Mouse (Mus musculus) limb, embryonic 14.5 days (tissue): ENCODE results near the gene Ap1m2. TPM values are rescaled to one million over a fixed set of nuclear protein-coding genes. Genes with fewer than 3 reads are reported as not detected.
A peak's percentile ranks its signal among the peaks of the same experiment; 100 is the strongest.

Source experiments
- ATAC-seq: fragments of 200-750 bp; cut with Nextera tagmentation; 2 replicates; pipeline ENCODE4 v1.8.0; 2017; ENCODE audit warnings: low read depth, moderate number of reproducible peaks, moderate TSS enrichment; ENCODE audit not compliant: low FRiP score
- DNase-seq: peaks from one replicate; pipeline ENCODE4 v3.0.0-alpha.2; 2015; ENCODE audit warnings: low spot score
- H3K27ac ChIP-seq: fragments of 300-500 bp; sonication (generic); replicated peaks from 2 replicates; pipeline ENCODE4 v1.5.1; 2014; ENCODE audit warnings: low read depth, mild to moderate bottlenecking, low read length, moderate library complexity, mixed read lengths
- H3K27me3 ChIP-seq: fragments of 300-500 bp; sonication (generic); 2 replicates; pipeline ENCODE4 v1.6.1; 2014; ENCODE audit warnings: low read length, mixed read lengths; ENCODE audit not compliant: control insufficient read depth, insufficient read depth
- H3K36me3 ChIP-seq: fragments of 300-500 bp; sonication (generic); 2 replicates; pipeline ENCODE4 v1.6.1; 2014; ENCODE audit warnings: mild to moderate bottlenecking, low read length, moderate library complexity, mixed read lengths; ENCODE audit not compliant: control insufficient read depth, insufficient read depth
- H3K4me1 ChIP-seq: fragments of 300-500 bp; sonication (generic); 2 replicates; pipeline ENCODE4 v1.6.1; 2014; ENCODE audit warnings: antibody characterized with exemption, low read length, mixed read lengths; ENCODE audit not compliant: control insufficient read depth, insufficient read depth
- H3K4me2 ChIP-seq: fragments of 300-500 bp; sonication (generic); replicated peaks from 2 replicates; pipeline ENCODE4 v1.6.1; 2014; ENCODE audit warnings: low read depth, mild to moderate bottlenecking, low read length, moderate library complexity; ENCODE audit not compliant: severe bottlenecking
- H3K4me3 ChIP-seq: fragments of 300-500 bp; sonication (generic); replicated peaks from 2 replicates; pipeline ENCODE4 v1.5.1; 2014; ENCODE audit warnings: low read length
- H3K9ac ChIP-seq: fragments of 300-500 bp; sonication (generic); 2 replicates; pipeline ENCODE4 v1.6.1; 2014; ENCODE audit warnings: mild to moderate bottlenecking, low read depth, low read length, moderate library complexity; ENCODE audit not compliant: severe bottlenecking
- H3K9me3 ChIP-seq: fragments of 300-500 bp; sonication (generic); 2 replicates; pipeline ENCODE4 v1.6.1; 2016; ENCODE audit warnings: low read length; ENCODE audit not compliant: control insufficient read depth
- POLR2A ChIP-seq: fragments of 200-500 bp; IDR thresholded peaks from 2 replicates; pipeline ENCODE4 v1.8.0; 2012; ENCODE audit warnings: inconsistent platforms, mild to moderate bottlenecking, moderate library complexity, borderline replicate concordance; ENCODE audit not compliant: insufficient read depth, insufficient read length; ENCODE audit errors: extremely low read depth
- WGBS: fragments of 180-500 bp; shearing (Covaris S2); extraction: QIAGEN DNeasy Blood & Tissue Kit; methylation state at CpG from one replicate; pipeline ENCODE4 v1.1.7; 2014; 5-methylcytosine and 5-hydroxymethylcytosine counted together
- polyA plus RNA-seq, 2 experiments: library from polyadenylated mRNA; depleted of rRNA in 1 of 2; stranded (reverse) in 1 of 2; unstranded in 1 of 2; fragments of >200 nt; fragmentation: Nextera tagmentation in 1 of 2; extraction: Ambion mirVana in 1 of 2; gene quantifications; 2 replicates each; pipeline versions ENCODE4 v1.2.1 to v1.2.3; 2012 to 2014

The Ap1m2 gene
- polyA plus RNA-seq, 2 experiments: 16.3 to 29.3 TPM

DNA sequence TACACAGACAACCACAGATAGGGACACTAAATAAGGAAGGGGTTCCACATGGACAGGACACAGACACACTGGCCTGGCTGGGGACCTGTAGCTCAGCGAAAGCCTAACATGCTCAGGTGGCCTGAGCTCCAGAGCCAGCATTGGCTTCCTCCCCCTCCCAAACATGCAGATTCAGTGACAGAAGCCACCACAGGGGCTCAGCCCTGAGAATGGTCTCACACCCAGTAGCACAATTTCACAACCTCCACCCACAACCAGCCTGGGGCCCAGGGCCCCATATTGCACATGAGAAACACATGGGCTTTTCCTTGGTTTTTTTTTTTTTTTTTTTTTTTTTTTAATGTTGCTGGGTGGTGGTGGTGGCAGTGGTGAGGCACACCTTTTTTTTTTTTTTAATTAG is 65.8 kb downstream of the Ap1m2 start:
- no peak for ATAC-seq
- Histone ChIP-seq H3K9ac (no peak overlapping the region), H3K4me2 (no peak overlapping the region), H3K36me3 (no peaks in the 10 kb centered on the region), H3K27ac (no peak overlapping the region), H3K27me3 (peaks cover 81% of the 10 kb centered on the region), H3K4me1 (peaks cover 6% of the 10 kb centered on the region; the same call in 1 of the 2 replicates), H3K4me3 (no peak overlapping the region), H3K9me3 (no peaks in the 10 kb centered on the region)
- WGBS: 79% methylated on average over 1 of the region's 1 CpGs
- TF ChIP-seq POLR2A: no peak
- DNase-seq: no peak

DNA sequence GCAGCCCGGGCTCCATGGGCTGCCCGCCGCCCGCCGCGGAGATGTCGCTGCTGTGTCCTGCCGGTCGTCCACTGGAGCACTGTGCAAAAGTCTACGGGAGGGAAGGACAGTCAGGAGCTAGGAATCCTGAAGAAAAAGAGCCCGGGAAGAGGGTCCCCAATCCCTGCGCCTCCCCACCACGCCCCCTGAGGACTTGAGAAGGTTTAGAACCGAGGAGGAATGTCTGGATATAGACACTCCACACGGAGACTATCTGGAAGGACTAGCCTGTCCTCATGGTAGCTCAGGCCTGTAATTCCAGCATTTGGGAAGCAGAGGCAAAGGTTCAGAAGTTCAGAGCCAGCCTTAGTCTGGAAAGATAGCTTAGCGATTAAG is 67.0 kb downstream of the Ap1m2 start:
- DNase-seq: no peak
- Histone ChIP-seq H3K9ac (peak overlapping the region; percentile 56), H3K27ac (no peak overlapping the region), H3K4me3 (peak overlapping the region; percentile 49), H3K36me3 (no peaks in the 10 kb centered on the region), H3K9me3 (no peaks in the 10 kb centered on the region), H3K4me1 (peaks cover 6% of the 10 kb centered on the region; the same call in 1 of the 2 replicates), H3K4me2 (peak overlapping the region; percentile 92), H3K27me3 (peaks cover 75% of the 10 kb centered on the region)
- WGBS: 3% methylated on average over 16 of the region's 16 CpGs
- no peak for ATAC-seq
- TF ChIP-seq POLR2A: no peak

DNA sequence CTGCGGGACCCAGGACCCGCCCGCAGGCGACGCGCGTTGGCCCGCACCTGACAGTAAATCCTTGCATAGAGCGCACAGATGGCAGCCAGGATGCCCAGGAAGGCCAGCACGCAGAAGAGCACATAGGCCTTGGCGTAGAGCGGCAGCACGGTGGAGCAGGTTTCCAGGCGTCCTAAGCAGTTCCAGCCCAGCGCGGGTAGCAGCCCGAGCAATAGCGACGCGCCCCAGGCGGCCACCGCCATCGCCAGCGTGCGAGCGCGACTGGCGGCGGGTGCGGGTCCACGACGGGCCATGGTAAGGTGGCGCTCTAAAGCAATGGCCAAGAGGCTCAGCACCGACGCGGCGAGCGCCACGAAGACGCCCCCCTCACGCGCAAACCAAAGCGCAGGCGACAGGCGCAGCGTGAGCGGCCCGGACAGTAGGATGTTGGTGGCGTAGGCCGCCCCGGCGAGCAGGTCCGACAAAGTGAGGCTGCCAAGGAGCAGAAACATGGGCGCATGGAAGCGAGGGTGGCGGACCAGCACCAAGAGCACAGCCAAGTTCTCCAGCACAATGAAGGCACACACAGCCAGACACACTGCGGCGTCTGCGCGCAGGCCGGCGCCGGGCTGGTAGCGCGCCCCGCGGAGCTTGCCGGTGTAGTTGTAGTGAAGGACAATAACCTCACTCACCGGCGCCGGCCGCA is 67.6 kb downstream of the Ap1m2 start:
- Histone ChIP-seq H3K9ac (peak overlapping the region; percentile 56), H3K36me3 (no peaks in the 10 kb centered on the region), H3K9me3 (no peaks in the 10 kb centered on the region), H3K4me3 (peak overlapping the region; percentile 49), H3K27ac (no peak overlapping the region), H3K4me2 (peak overlapping the region; percentile 92), H3K4me1 (peaks cover 6% of the 10 kb centered on the region; the same call in 1 of the 2 replicates), H3K27me3 (peaks cover 70% of the 10 kb centered on the region)
- WGBS: 3% methylated on average over 38 of the region's 72 CpGs
- DNase-seq (no peak), ATAC-seq (peak; percentile 19; the same call in 1 of the 2 replicates)
- no peak for TF ChIP-seq POLR2A

Other genes with a start within 250 kb of the Ap1m2 start
- gene Zglp1, start 245.2 kb downstream of the Ap1m2 start, polyA plus RNA-seq (2012; rRNA removed): 1.4 TPM in 1 of 2 replicates, not detected in the other
- gene Zglp1, start 245.2 kb downstream of the Ap1m2 start, polyA plus RNA-seq (2014; fragmentation: Nextera tagmentation; extraction: Ambion mirVana): 0.23 TPM in 1 of 2 replicates, not detected in the other
- gene Gm49373, start 239.2 kb downstream of the Ap1m2 start, polyA plus RNA-seq (2012; rRNA removed): 1.8 and 1.9 TPM in 2 replicates
- gene Gm49373, start 239.2 kb downstream of the Ap1m2 start, polyA plus RNA-seq (2014; fragmentation: Nextera tagmentation; extraction: Ambion mirVana): 0.72 and 1.0 TPM in 2 replicates
- gene Fdx1l, start 238.7 kb downstream of the Ap1m2 start, polyA plus RNA-seq (2012; rRNA removed): 68.9 and 80.0 TPM in 2 replicates
- 65.1 and 67.4 TPM in 2 replicates for gene Fdx1l, start 238.7 kb downstream of the Ap1m2 start, polyA plus RNA-seq (2014; fragmentation: Nextera tagmentation; extraction: Ambion mirVana)
- gene Gm38431, start 220.3 kb downstream of the Ap1m2 start, polyA plus RNA-seq (2012; rRNA removed): 5.3 and 5.9 TPM in 2 replicates
- 1.6 and 2.6 TPM in 2 replicates for gene Gm38431, start 220.3 kb downstream of the Ap1m2 start, polyA plus RNA-seq (2014; fragmentation: Nextera tagmentation; extraction: Ambion mirVana)
- gene Raver1, start 220.3 kb downstream of the Ap1m2 start, polyA plus RNA-seq (2012; rRNA removed): 94.0 and 125 TPM in 2 replicates
- gene Raver1, start 220.3 kb downstream of the Ap1m2 start, polyA plus RNA-seq (2014; fragmentation: Nextera tagmentation; extraction: Ambion mirVana): 74.7 and 76.3 TPM in 2 replicates
- 20.9 and 25.8 TPM in 2 replicates for gene Tyk2, start 181.1 kb downstream of the Ap1m2 start, polyA plus RNA-seq (2012; rRNA removed)
- 10.6 and 11.4 TPM in 2 replicates for gene Tyk2, start 181.1 kb downstream of the Ap1m2 start, polyA plus RNA-seq (2014; fragmentation: Nextera tagmentation; extraction: Ambion mirVana)
- gene Cdc37, start 162.4 kb downstream of the Ap1m2 start, polyA plus RNA-seq (2012; rRNA removed): 145 and 257 TPM in 2 replicates
- 292 and 299 TPM in 2 replicates for gene Cdc37, start 162.4 kb downstream of the Ap1m2 start, polyA plus RNA-seq (2014; fragmentation: Nextera tagmentation; extraction: Ambion mirVana)
- 5.7 and 7.1 TPM in 2 replicates for gene Pde4a, start 146.6 kb downstream of the Ap1m2 start, polyA plus RNA-seq (2012; rRNA removed)
- 4.4 and 5.7 TPM in 2 replicates for gene Pde4a, start 146.6 kb downstream of the Ap1m2 start, polyA plus RNA-seq (2014; fragmentation: Nextera tagmentation; extraction: Ambion mirVana)
- 52.8 and 73.8 TPM in 2 replicates for gene Keap1, start 73.0 kb downstream of the Ap1m2 start, polyA plus RNA-seq (2012; rRNA removed)
- gene Keap1, start 73.0 kb downstream of the Ap1m2 start, polyA plus RNA-seq (2014; fragmentation: Nextera tagmentation; extraction: Ambion mirVana): 50.4 and 52.3 TPM in 2 replicates
- gene S1pr5, start 63.9 kb downstream of the Ap1m2 start, polyA plus RNA-seq (2012; rRNA removed): 1.6 TPM in 2 replicates
- gene S1pr5, start 63.9 kb downstream of the Ap1m2 start, polyA plus RNA-seq (2014; fragmentation: Nextera tagmentation; extraction: Ambion mirVana): 1.1 and 2.5 TPM in 2 replicates
- gene Atg4d, start 47.0 kb downstream of the Ap1m2 start, polyA plus RNA-seq (2012; rRNA removed): 26.9 and 29.0 TPM in 2 replicates
- 31.6 and 35.8 TPM in 2 replicates for gene Atg4d, start 47.0 kb downstream of the Ap1m2 start, polyA plus RNA-seq (2014; fragmentation: Nextera tagmentation; extraction: Ambion mirVana)
- gene Kri1, start 24.4 kb downstream of the Ap1m2 start, polyA plus RNA-seq (2012; rRNA removed): 30.0 and 43.2 TPM in 2 replicates
- 13.7 and 14.5 TPM in 2 replicates for gene Kri1, start 24.4 kb downstream of the Ap1m2 start, polyA plus RNA-seq (2014; fragmentation: Nextera tagmentation; extraction: Ambion mirVana)
- 43.2 and 48.1 TPM in 2 replicates for gene Cdkn2d, start 20.9 kb downstream of the Ap1m2 start, polyA plus RNA-seq (2012; rRNA removed)
- 51.1 and 56.0 TPM in 2 replicates for gene Cdkn2d, start 20.9 kb downstream of the Ap1m2 start, polyA plus RNA-seq (2014; fragmentation: Nextera tagmentation; extraction: Ambion mirVana)
- 127 and 159 TPM in 2 replicates for gene Slc44a2, start 8.4 kb upstream of the Ap1m2 start, polyA plus RNA-seq (2012; rRNA removed)
- 121 and 129 TPM in 2 replicates for gene Slc44a2, start 8.4 kb upstream of the Ap1m2 start, polyA plus RNA-seq (2014; fragmentation: Nextera tagmentation; extraction: Ambion mirVana)
- gene Ilf3, start 55.5 kb upstream of the Ap1m2 start, polyA plus RNA-seq (2012; rRNA removed): 180 and 195 TPM in 2 replicates
- gene Ilf3, start 55.5 kb upstream of the Ap1m2 start, polyA plus RNA-seq (2014; fragmentation: Nextera tagmentation; extraction: Ambion mirVana): 174 and 201 TPM in 2 replicates
- gene Qtrt1, start 99.5 kb upstream of the Ap1m2 start, polyA plus RNA-seq (2012; rRNA removed): 77.9 and 80.8 TPM in 2 replicates
- 45.3 and 50.9 TPM in 2 replicates for gene Qtrt1, start 99.5 kb upstream of the Ap1m2 start, polyA plus RNA-seq (2014; fragmentation: Nextera tagmentation; extraction: Ambion mirVana)
- 62.6 and 74.5 TPM in 2 replicates for gene Dnm2, start 112.6 kb upstream of the Ap1m2 start, polyA plus RNA-seq (2012; rRNA removed)
- 68.3 and 72.6 TPM in 2 replicates for gene Dnm2, start 112.6 kb upstream of the Ap1m2 start, polyA plus RNA-seq (2014; fragmentation: Nextera tagmentation; extraction: Ambion mirVana)
- 96.0 and 101 TPM in 2 replicates for gene Tmed1, start 197.9 kb upstream of the Ap1m2 start, polyA plus RNA-seq (2012; rRNA removed)
- gene Tmed1, start 197.9 kb upstream of the Ap1m2 start, polyA plus RNA-seq (2014; fragmentation: Nextera tagmentation; extraction: Ambion mirVana): 116 and 119 TPM in 2 replicates
- gene AB124611, start 213.8 kb upstream of the Ap1m2 start, polyA plus RNA-seq (2012; rRNA removed): 2.3 and 2.5 TPM in 2 replicates
- 2.9 and 3.3 TPM in 2 replicates for gene AB124611, start 213.8 kb upstream of the Ap1m2 start, polyA plus RNA-seq (2014; fragmentation: Nextera tagmentation; extraction: Ambion mirVana)
- 171 and 242 TPM in 2 replicates for gene Carm1, start 234.6 kb upstream of the Ap1m2 start, polyA plus RNA-seq (2012; rRNA removed)
- 71.5 and 80.3 TPM in 2 replicates for gene Carm1, start 234.6 kb upstream of the Ap1m2 start, polyA plus RNA-seq (2014; fragmentation: Nextera tagmentation; extraction: Ambion mirVana)